Mouse (Mus musculus) liver, embryonic 14.5 days (tissue): ENCODE measurements around the gene Slc24a2. TPM values are rescaled to one million over a fixed set of nuclear protein-coding genes. Genes with fewer than 3 reads are reported as not detected.

Source experiments
- ATAC-seq: fragments of 200-750 bp; cut with Nextera tagmentation; 2 replicates; pipeline ENCODE4 v1.8.0; 2017; ENCODE audit warnings: moderate number of reproducible peaks, mild to moderate bottlenecking, moderate library complexity; ENCODE audit not compliant: insufficient read depth
- DNase-seq, 3 experiments: peaks; one replicate each; pipeline ENCODE4 v3.0.0-alpha.2; 2012 to 2013; ENCODE audit warnings: low read depth in 3 of 3, low spot score in 3 of 3
- H3K27ac ChIP-seq: fragments of 300-500 bp; sonication (generic); 2 replicates; pipeline ENCODE4 v1.5.1; 2014; ENCODE audit warnings: moderate library complexity, mild to moderate bottlenecking, control low read depth, inconsistent platforms
- H3K27me3 ChIP-seq: fragments of 300-500 bp; sonication (generic); 2 replicates; pipeline ENCODE4 v1.6.1; 2014; ENCODE audit warnings: mild to moderate bottlenecking, low read length, moderate library complexity; ENCODE audit not compliant: control insufficient read depth, insufficient read depth
- H3K36me3 ChIP-seq: fragments of 300-500 bp; sonication (generic); replicated peaks from 2 replicates; pipeline ENCODE4 v1.6.1; 2014; ENCODE audit warnings: low read depth; ENCODE audit not compliant: control insufficient read depth, insufficient read depth
- H3K4me1 ChIP-seq, 2 experiments: fragments of 200-500 bp in 1 of 2; fragments of 300-500 bp in 1 of 2; sonication (generic) in 1 of 2; replicated peaks; 2 replicates each; pipeline ENCODE4 v1.6.1; 2012 to 2014; ENCODE audit warnings: antibody characterized with exemption in 1 of 2, inconsistent platforms in 1 of 2, low read length in 1 of 2; ENCODE audit not compliant: control insufficient read depth in 2 of 2, insufficient read depth in 2 of 2
- H3K4me2 ChIP-seq: fragments of 300-500 bp; sonication (generic); 2 replicates; pipeline ENCODE4 v1.6.1; 2014; ENCODE audit warnings: low read depth, mild to moderate bottlenecking, control low read depth, moderate library complexity
- H3K4me3 ChIP-seq, 2 experiments: fragments of 200-500 bp in 1 of 2; fragments of 300-500 bp in 1 of 2; sonication (generic) in 1 of 2; 2 replicates each; pipeline ENCODE4 v1.5.1; 2012 to 2014; ENCODE audit warnings: low read depth in 2 of 2, low read length in 2 of 2, mild to moderate bottlenecking in 2 of 2, control low read depth in 1 of 2, inconsistent platforms in 1 of 2, moderate library complexity in 1 of 2; ENCODE audit not compliant: insufficient read depth in 1 of 2
- H3K9ac ChIP-seq: fragments of 300-500 bp; sonication (generic); replicated peaks from 2 replicates; pipeline ENCODE4 v1.6.1; 2014; ENCODE audit warnings: mild to moderate bottlenecking, control low read depth, moderate library complexity
- H3K9me3 ChIP-seq: fragments of 300-500 bp; sonication (generic); 2 replicates; pipeline ENCODE4 v1.6.1; 2016; ENCODE audit warnings: low read length, mixed read lengths; ENCODE audit not compliant: control insufficient read depth
- CTCF ChIP-seq: IDR thresholded peaks from 2 replicates; pipeline ENCODE4 v1.5.1; 2016; ENCODE audit warnings: antibody characterized with exemption, low read depth, control low read depth
- EP300 ChIP-seq: IDR thresholded peaks from 2 replicates; pipeline ENCODE4 v1.6.1; 2016; ENCODE audit warnings: antibody characterized with exemption, low read depth
- WGBS: fragments of 180-500 bp; shearing (Covaris S2); extraction: QIAGEN DNeasy Blood & Tissue Kit; methylation state at CpG from one replicate; pipeline ENCODE4 v1.1.7; 2014; ENCODE audit not compliant: insufficient replicate concordance; 5-methylcytosine and 5-hydroxymethylcytosine counted together
- polyA plus RNA-seq, 2 experiments: library from polyadenylated mRNA; depleted of rRNA in 1 of 2; stranded (reverse) in 1 of 2; unstranded in 1 of 2; fragments of >200 nt; fragmentation: Nextera tagmentation in 1 of 2; extraction: Ambion mirVana in 1 of 2; gene quantifications; 2 replicates each; pipeline versions ENCODE4 v1.2.1 to v1.2.3; 2012 to 2014

The Slc24a2 gene
- polyA plus RNA-seq (2012; rRNA removed) (0.01 and 0.06 TPM in 2 replicates), polyA plus RNA-seq (2014; fragmentation: Nextera tagmentation; extraction: Ambion mirVana) (0.03 TPM in 1 of 2 replicates, not detected in the other)

DNA sequence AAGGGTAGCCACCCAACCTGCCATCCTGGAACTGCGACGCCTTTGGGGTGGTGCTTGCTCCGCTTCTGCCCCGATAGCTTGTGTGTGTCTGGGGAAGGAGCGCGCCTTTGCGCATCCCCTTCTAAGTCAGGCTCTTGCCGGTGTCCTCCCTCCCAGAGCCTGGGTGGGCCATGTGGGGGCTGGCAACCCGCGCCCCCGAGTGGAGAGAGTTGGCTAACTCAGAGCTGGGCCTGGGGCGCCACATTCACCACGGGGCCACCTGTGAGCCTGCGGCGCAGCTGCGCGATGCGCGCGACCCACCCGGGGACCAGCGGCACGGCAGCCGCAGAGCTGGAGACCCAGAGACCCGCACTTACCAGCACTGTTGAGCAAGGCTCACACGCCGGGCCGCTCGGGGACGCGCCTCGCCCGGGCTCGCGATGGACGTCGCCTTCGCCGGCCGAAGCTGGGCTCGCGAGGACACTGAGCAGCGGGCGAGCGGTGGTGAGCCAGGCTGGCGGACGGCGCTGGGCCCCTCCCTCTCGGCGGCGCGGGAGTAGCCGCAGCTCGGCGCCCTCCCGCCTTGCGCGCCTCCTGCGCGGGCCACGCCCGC, at the start of gene Slc24a2:
Gene Slc24a2 (minus strand): TSS at position 518 of the 592 bp plus-strand sequence.
- H3K9ac ChIP-seq = no peak within 1 kb of the TSS
- no peak for ATAC-seq

DNA sequence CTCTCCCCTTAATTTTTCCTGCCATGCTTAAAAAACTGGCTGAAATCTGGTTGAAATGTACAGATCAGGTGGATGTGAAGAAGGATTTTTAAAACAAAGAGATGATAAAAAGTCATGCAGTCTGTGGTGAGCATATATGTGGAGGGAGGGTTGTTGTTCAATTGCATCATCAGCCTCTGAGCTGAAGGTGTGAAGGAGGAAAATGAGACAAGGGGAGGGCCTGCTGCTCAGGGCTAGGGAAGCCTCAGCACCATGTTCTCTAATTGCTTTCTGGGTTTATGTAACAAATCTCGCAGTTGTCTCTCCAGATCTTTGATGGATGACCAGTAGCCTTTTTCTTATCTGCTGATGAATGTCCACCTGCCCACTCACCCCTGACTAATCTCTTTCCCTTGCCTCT, 44.5 kb upstream of the Slc24a2 start:
- Histone ChIP-seq H3K36me3 (no peaks in the 10 kb centered on the region), H3K4me2 (no peak overlapping the region), H3K27me3 (no peaks in the 10 kb centered on the region), H3K9ac (no peak overlapping the region), H3K4me1 (no peaks in the 10 kb centered on the region), H3K4me3 (no peak overlapping the region), H3K27ac (no peak overlapping the region), H3K9me3 (no peaks in the 10 kb centered on the region)
- ATAC-seq (no peak), DNase-seq (no peak)
- WGBS = 57% methylated on average over 1 of the region's 1 CpGs
- TF ChIP-seq EP300 (no peak), CTCF (no peak)

More for the DNA sequence above, at the start of gene Slc24a2:
- no peak within 1 kb of the TSS for H3K27ac ChIP-seq
- peak within 1 kb of the TSS; percentile 48 for H3K4me2 ChIP-seq
- no peaks in the 10 kb centered on the region for H3K9me3 ChIP-seq
- no peaks in the 10 kb centered on the region for H3K4me1 ChIP-seq
- 1% methylated on average over 56 of the region's 62 CpGs for WGBS
- peak within 1 kb of the TSS; percentile 7 to 14; a peak in 1 of 4 replicates for H3K4me3 ChIP-seq
- no peaks in the 10 kb centered on the region for H3K36me3 ChIP-seq
- no peak for DNase-seq
- H3K27me3 ChIP-seq = peaks cover 13% of the 10 kb centered on the region
- TF ChIP-seq EP300 = no peak
- TF ChIP-seq CTCF = no peak

DNA sequence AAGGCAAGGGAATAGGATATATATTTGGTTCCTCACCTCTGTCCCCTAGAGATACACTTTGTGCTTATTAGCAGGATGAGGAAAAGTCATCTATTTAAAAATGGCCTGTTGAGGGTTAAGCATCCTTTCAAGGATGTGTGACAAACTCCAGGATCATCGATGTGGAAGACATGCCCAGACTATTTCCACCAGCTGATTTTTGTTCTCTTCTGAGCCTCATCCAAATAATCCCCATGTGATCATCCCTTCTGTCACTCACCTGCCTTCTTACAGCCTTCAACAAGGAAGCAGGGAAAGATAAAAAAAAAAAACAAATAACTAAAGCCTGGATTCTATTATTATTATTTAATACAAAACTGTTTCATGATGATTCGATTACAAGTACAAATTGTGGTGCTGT, 44.0 kb upstream of the Slc24a2 start:
- DNase-seq (no peak), ATAC-seq (no peak)
- H3K9ac ChIP-seq = no peak overlapping the region
- H3K4me1 ChIP-seq = no peaks in the 10 kb centered on the region
- no peak overlapping the region for H3K27ac ChIP-seq
- no peaks in the 10 kb centered on the region for H3K9me3 ChIP-seq
- H3K36me3 ChIP-seq = no peaks in the 10 kb centered on the region
- H3K4me3 ChIP-seq = no peak overlapping the region
- 53% methylated on average over 2 of the region's 2 CpGs for WGBS
- TF ChIP-seq CTCF (no peak), EP300 (no peak)
- no peak overlapping the region for H3K4me2 ChIP-seq
- H3K27me3 ChIP-seq = no peaks in the 10 kb centered on the region

DNA sequence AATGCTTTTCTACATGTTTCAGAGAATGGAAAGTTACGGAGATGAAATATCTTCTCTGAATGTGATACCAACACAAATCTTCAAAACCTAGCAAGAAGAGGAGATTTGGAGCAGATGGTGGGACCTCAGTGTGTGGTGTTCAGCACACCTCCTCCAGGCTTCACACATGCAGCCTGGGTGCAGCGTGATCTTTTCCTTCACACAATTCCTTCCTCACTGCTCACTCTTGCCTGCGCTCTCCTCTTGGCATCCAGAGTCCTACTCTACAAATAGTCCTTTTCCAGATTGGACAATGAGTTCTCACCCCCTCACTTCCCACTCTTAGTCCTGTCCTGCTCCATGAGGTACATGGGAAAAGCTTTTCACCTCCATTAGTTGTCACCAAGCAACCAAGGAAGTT, 43.2 kb upstream of the Slc24a2 start:
- Histone ChIP-seq H3K9ac (no peak overlapping the region), H3K27ac (no peak overlapping the region), H3K4me3 (no peak overlapping the region), H3K36me3 (no peaks in the 10 kb centered on the region), H3K4me2 (no peak overlapping the region), H3K4me1 (no peaks in the 10 kb centered on the region), H3K27me3 (no peaks in the 10 kb centered on the region), H3K9me3 (no peaks in the 10 kb centered on the region)
- no peak for TF ChIP-seq CTCF
- no peak for TF ChIP-seq EP300
- WGBS = 74% methylated on average over 3 of the region's 3 CpGs
- no peak for DNase-seq
- no peak for ATAC-seq

DNA sequence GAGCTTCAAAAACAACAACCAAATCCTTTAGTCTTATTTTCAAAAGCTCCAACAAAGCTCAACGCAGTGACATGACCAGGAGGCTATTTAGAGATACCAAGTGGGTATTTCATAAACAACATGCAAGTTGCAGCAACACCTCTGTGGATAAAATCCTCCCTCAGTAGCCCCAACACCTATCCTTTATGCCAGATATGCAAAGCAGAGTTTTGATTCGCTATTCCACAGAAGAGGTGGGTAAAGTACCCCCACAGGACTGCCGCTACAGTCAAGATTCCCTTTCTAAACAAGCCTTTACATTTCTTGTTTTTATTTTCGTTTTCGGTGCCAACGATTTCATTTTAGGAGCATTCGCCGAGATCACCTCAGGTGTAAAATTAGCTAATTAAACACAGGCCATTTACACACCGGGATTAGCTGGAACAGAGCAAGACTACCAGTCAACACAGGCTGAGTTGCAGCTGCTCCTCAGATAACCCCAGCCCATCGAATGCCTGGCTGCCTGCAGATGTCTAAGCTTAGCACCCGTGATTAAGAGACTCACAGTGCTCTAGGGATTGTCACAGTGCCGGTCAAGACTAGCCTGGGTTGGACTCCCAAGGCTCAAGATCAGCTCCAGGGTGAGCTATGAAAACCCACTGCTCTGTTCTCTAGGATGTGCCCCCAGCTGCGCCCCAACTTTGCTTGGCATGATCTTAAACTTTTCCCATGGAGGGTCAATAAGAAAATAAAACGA, 885 bp downstream of the Slc24a2 start:
- no peaks in the 10 kb centered on the region for H3K9me3 ChIP-seq
- H3K4me2 ChIP-seq = peak overlapping the region; percentile 48
- H3K4me3 ChIP-seq = 0 out of 4 replicates have a peak overlapping the region, but pooled peaks of 1 of the 2 experiments have one; percentile 14
- DNase-seq (no peak), ATAC-seq (no peak)
- H3K36me3 ChIP-seq = no peaks in the 10 kb centered on the region
- no peaks in the 10 kb centered on the region for H3K4me1 ChIP-seq
- H3K27me3 ChIP-seq = peaks cover 13% of the 10 kb centered on the region
- TF ChIP-seq CTCF (no peak), EP300 (no peak)
- no peak overlapping the region for H3K27ac ChIP-seq
- 16% methylated on average over 14 of the region's 14 CpGs for WGBS
- H3K9ac ChIP-seq = no peak overlapping the region
